Mouse (Mus musculus) lung, adult 2 months (tissue): Measurements from ENCODE around the gene Arg2. TPM values are rescaled to one million over a fixed set of nuclear protein-coding genes. Genes with fewer than 3 reads are reported as not detected.

Source experiments
- DNase-seq: peaks from one replicate; pipeline ENCODE4 v3.0.0; 2022
- H3K4me1 ChIP-seq: fragments of 200-500 bp; 2 replicates; pipeline ENCODE4 v1.6.1; 2011; ENCODE audit warnings: low read length; ENCODE audit not compliant: control insufficient read depth, insufficient read depth
- H3K4me3 ChIP-seq: fragments of 200-500 bp; replicated peaks from 2 replicates; pipeline ENCODE3; 2011; ENCODE audit warnings: low read depth, mild to moderate bottlenecking, control low read depth, low read length; ENCODE audit errors: extremely low read depth
- CTCF ChIP-seq: fragments of 200-500 bp; IDR thresholded peaks from 2 replicates; pipeline ENCODE4 v1.5.1; 2011; ENCODE audit warnings: mild to moderate bottlenecking, low read length, control low read depth; ENCODE audit not compliant: insufficient read depth
- POLR2A ChIP-seq: fragments of 200-500 bp; IDR thresholded peaks from 2 replicates; pipeline ENCODE4 v1.6.1; 2011; ENCODE audit warnings: low read depth, mild to moderate bottlenecking, control low read depth, low read length, borderline replicate concordance; ENCODE audit errors: extremely low read depth
- WGBS: fragments of 180-500 bp; shearing (Covaris S2); methylation state at CpG from one replicate; pipeline ENCODE4 v1.1.7; 2018; 5-methylcytosine and 5-hydroxymethylcytosine counted together
- polyA plus RNA-seq: library from polyadenylated mRNA; depleted of rRNA; stranded (reverse); fragments of >200 nt; gene quantifications from 2 replicates; pipeline ENCODE4 v1.2.3, GENCODE M21; 2012; rRNA removed

Gene Arg2
- 4.0 and 4.7 TPM in 2 replicates for polyA plus RNA-seq

DNA sequence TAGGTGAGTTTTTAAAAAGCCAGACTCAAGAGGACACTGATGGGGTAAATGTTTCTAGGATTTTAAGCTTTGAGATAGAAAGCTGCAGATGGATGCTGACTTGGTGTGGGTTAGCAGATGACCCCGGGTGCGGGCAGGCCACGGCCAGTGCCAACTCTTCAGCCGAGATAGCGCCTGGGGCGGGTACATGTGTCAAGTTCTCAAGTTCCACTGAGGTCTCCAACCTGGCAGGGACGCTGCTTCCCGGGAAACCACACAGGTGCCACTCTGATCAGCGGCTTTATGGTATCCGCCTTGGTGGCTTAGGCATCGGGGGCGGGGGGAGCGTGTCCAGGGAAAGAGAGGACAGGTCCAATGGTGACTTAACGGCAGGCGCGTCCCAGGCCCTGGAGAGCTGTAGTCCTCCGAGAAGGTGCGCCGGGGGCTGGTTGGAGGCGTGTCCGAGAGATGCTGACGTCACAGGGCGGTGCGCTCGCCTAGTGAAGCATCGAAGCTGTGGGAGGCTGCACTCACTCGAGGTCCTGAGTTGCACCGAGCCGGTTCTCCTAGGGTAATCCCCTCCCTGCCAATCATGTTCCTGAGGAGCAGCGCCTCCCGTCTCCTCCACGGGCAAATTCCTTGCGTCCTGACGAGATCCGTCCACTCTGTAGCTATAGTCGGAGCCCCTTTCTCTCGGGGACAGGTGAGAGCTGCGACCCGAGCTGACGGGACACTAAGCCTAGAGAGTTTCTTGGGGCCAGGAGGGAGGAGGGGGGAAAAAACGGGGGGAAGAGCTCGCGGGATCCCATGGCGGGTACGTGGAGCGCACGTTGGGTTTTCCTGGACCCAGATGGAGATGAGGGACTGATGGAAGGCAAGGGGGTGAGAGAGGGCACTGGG lies at the start of gene Arg2:
Arg2 (plus strand) TSS at position 479 of the 879 bp plus-strand sequence.
- TF ChIP-seq POLR2A (peak; percentile 74; the same call in 1 of the 2 replicates), CTCF (no peak)
- H3K4me1 ChIP-seq = no peaks in the 10 kb centered on the region
- peak; percentile 80 for DNase-seq
- WGBS = 2% methylated on average over 47 of the region's 47 CpGs
- peak within 1 kb of the TSS; percentile 29 for H3K4me3 ChIP-seq

DNA sequence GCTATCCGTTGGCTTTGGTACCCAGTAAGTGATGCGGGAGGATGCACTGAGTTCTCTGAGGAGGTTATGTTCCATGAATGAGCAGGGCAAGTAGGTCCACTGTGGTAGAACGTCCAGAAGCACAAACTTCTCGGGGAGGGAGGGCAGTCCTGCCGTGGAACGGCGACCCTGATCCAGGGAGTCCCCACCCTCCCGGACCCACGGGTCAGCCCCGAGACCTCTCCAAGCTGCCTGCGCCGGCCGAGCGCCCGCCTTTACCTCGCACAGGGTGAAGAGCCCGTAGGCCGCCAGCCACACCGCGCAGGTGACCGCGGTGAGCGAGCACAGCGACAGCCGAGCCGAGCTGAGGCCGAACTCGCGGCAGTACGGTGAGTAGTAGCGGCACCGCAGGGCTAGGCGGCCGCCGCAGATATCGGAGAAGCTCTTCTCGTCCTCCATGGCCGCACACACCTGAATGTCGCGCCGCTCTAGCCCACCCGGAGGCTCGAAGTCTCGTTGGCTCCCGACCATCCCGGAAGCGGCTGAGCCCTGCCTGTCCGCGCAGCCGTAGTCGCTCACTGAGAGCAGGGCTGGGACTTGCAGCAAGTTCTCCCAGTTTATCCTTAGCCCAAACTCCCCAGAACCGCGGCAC lies 41.3 kb upstream of the Arg2 start, which contains the start of gene Pigh:
Pigh (minus strand) TSS at position 470 of the 631 bp plus-strand sequence.
- under 1% methylated on average over 53 of the region's 53 CpGs for WGBS
- DNase-seq = peak; percentile 78
- H3K4me3 ChIP-seq = peak within 1 kb of the TSS; percentile 93
- peak; percentile 55; the same call in 1 of the 2 replicates for TF ChIP-seq POLR2A
- no peak for TF ChIP-seq CTCF
- no peaks in the 10 kb centered on the region; the same call in 1 of the 2 replicates for H3K4me1 ChIP-seq

- no peaks in the 10 kb centered on the region; the same call in 1 of the 2 replicates for H3K4me1 ChIP-seq
- no peak for TF ChIP-seq POLR2A
- TF ChIP-seq CTCF = peak; percentile 83
- H3K4me3 ChIP-seq = no peak overlapping the region
- WGBS = 13% methylated on average over 4 of the region's 4 CpGs
- DNase-seq = peak; percentile 69
These were observed 38.0 kb upstream of the Arg2 start for GRCm38 (mm10) chr12:79092569-79092968.

GRCm38 (mm10) chr12:79097106-79097752 lies 33.3 kb upstream of the Arg2 start:
- DNase-seq = no peak
- Histone ChIP-seq H3K4me3 (no peak overlapping the region), H3K4me1 (no peaks in the 10 kb centered on the region; the same call in 1 of the 2 replicates)
- 38% methylated on average over 3 of the region's 3 CpGs for WGBS
- TF ChIP-seq POLR2A = no peak
- TF ChIP-seq CTCF = peak; percentile 49; the same call in 1 of the 2 replicates

- WGBS = 58% methylated on average over 3 of the region's 3 CpGs
- TF ChIP-seq POLR2A (no peak), CTCF (no peak)
- Histone ChIP-seq H3K4me1 (no peaks in the 10 kb centered on the region), H3K4me3 (no peak overlapping the region)
- peak; percentile 30 for DNase-seq
These were observed 26.8 kb upstream of the Arg2 start for GRCm38 (mm10) chr12:79103773-79104172.

GRCm38 (mm10) chr12:79104544-79104943 lies 26.0 kb upstream of the Arg2 start:
- 63% methylated on average over 2 of the region's 2 CpGs for WGBS
- TF ChIP-seq POLR2A (no peak), CTCF (no peak)
- DNase-seq = no peak
- Histone ChIP-seq H3K4me1 (no peaks in the 10 kb centered on the region), H3K4me3 (no peak overlapping the region)

GRCm38 (mm10) chr12:79105312-79105711 lies 25.3 kb upstream of the Arg2 start:
- Histone ChIP-seq H3K4me1 (no peaks in the 10 kb centered on the region), H3K4me3 (no peak overlapping the region)
- DNase-seq = no peak
- no peak for TF ChIP-seq CTCF
- TF ChIP-seq POLR2A = no peak
- 62% methylated on average over 5 of the region's 5 CpGs for WGBS

DNA sequence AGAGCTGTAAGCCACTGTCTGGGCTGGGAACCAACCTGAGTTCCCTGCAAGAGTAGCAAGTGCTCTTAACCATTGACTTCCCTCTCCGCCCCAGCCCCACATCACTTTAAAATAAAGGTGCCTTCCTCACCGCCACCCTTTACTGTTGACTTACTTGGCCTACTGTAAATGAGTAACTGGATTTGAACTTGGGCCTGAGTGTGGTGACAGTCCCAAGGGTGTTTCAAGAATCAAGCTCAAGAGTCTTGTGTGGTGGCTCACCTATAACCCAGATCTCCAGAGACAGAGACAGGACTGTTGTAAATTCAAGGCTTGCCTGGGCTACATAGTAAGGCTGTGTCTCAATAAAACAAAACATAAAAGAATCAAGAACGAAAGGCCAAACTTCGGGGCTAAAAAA lies 11.6 kb upstream of the Arg2 start:
- DNase-seq = no peak
- Histone ChIP-seq H3K4me1 (no peaks in the 10 kb centered on the region), H3K4me3 (no peak overlapping the region)
- WGBS = 82% methylated on average over 4 of the region's 4 CpGs
- TF ChIP-seq CTCF (no peak), POLR2A (no peak)

DNA sequence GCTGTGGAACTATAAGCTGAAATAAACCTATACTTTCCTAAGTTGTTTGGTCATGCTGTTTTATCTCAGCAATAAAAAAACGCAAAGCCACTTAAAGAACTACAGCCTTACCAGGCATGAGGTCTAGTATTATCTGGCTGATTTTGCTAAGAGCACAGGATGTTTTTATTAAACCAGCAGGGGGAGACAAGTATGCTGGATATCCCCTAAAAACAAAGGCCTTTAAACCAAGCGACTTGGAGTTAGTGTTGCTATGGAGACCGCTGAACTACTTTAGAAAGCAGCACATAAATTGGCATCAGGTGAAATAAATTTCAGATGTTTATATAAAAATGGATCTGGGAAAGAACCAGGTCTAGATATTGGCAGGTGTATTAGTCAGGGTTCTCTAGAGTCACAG lies 7.8 kb upstream of the Arg2 start:
- 33% methylated on average over 3 of the region's 3 CpGs for WGBS
- Histone ChIP-seq H3K4me3 (no peak overlapping the region), H3K4me1 (no peaks in the 10 kb centered on the region)
- no peak for DNase-seq
- TF ChIP-seq POLR2A (no peak), CTCF (no peak)
